Mouse (Mus musculus): ENCODE measurements around the gene Gm5155.
"Not testable (repeated sequence)": the region's sequence is repeated elsewhere in the genome, so short reads cannot be mapped to it uniquely, and the experiment has no call there.

Gene Gm5155

DNA sequence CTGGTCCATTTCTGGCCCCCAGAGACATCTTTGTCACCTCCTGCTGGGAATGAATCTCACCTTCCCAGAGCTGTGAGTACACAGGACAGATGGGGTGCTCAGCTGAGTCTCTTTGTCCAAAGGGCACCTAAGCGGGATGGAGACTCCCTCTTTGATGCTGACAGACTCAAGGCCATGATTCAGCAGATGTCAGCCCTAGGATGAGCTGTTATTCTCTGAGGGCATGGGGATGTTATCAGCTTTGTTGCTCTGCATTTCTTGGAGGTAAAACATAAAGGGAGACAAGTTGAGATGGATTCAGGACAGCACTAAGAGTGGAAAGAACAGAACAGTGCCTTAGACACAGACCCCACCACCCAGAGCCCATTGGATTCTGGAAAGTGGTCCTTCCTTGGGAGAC lies at the start of gene Gm5155:
Gene Gm5155 (plus strand): TSS at position 301 of the 400 bp plus-strand sequence.
- no peak for DNase-seq

- no peak for DNase-seq
These were observed 791 bp upstream of the Gm5155 start for GRCm38 (mm10) chr7:17870776-17871175.

DNA sequence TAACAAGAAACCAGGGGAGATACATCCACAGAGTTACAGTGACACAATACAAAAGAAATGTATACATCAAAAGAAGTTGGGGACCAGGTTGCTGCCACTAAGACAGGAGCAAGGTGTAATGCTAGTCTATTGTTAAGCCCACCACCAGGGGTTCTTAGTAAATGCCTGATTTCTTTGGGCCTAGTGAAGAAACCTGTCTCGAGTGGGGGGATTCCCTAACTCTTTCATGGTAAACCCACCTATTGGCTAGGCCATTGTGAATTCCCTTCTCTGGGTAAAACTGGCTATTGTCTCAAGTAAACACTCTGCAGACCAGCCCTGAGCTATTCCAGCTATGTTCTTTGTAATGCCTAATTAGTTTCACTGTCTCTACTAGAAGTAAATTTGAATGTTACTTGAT lies 23.8 kb downstream of the Gm5155 start:
- not testable (repeated sequence) for DNase-seq

- no peak for DNase-seq
These were observed 31.8 kb downstream of the Gm5155 start for GRCm38 (mm10) chr7:17903146-17903915.
